Comparison of ENCODE assay signal across 8 mouse cellular contexts in genomic region chr11:115164341-115164975, GRCm38 (mm10). TPM values are rescaled to one million over a fixed set of nuclear protein-coding genes. Genes with fewer than 3 reads are reported as not detected.
A peak's percentile ranks its signal among the peaks of the same experiment; 100 is the strongest.
DNase-seq lines count a peak whose midpoint lies in the region; ATAC-seq and TF ChIP-seq lines count a peak whose summit lies in the region.

No protein-coding gene starts in this region.

- H3K9ac ChIP-seq in embryonic facial prominence, embryonic 11.5 days (replicated peaks; ENCODE audit: low read length): no peak overlapping the region; the same call in none of the 2 replicates
- H3K9ac ChIP-seq in midbrain, embryonic 12.5 days (replicated peaks): peak overlapping the region; percentile 56

- no peaks in the 10 kb centered on the region for H3K9me3 ChIP-seq in embryonic facial prominence, embryonic 11.5 days (replicated peaks; ENCODE audit: control insufficient read depth, low read length)
- no peaks in the 10 kb centered on the region for H3K9me3 ChIP-seq in midbrain, embryonic 12.5 days

- no peak overlapping the region for H3K27ac ChIP-seq in embryonic facial prominence, embryonic 11.5 days (replicated peaks; ENCODE audit: low read depth, low read length)
- peak overlapping the region; percentile 81 for H3K27ac ChIP-seq in kidney, adult 2 months (ENCODE audit: insufficient read depth, low read depth, low read length)
- H3K27ac ChIP-seq in midbrain, embryonic 12.5 days (replicated peaks): no peak overlapping the region

- no peak for ATAC-seq in embryonic facial prominence, embryonic 11.5 days (replicated peaks; ENCODE audit: insufficient number of reproducible peaks, low FRiP score, low TSS enrichment, low read depth)
- no peak for ATAC-seq in midbrain, embryonic 12.5 days (ENCODE audit: low FRiP score, low read depth)
- no peak for ATAC-seq in granulocyte monocyte progenitor cell, adult 5-6 weeks (replicated peaks; ENCODE audit: poor library complexity, severe bottlenecking)

- no peaks in the 10 kb centered on the region for H3K36me3 ChIP-seq in embryonic facial prominence, embryonic 11.5 days (replicated peaks; ENCODE audit: control insufficient read depth, insufficient read depth, low read depth, low read length)
- H3K36me3 ChIP-seq in kidney, adult 2 months (ENCODE audit: control insufficient read depth, insufficient read depth, low read length): no peaks in the 10 kb centered on the region
- no peaks in the 10 kb centered on the region for H3K36me3 ChIP-seq in midbrain, embryonic 12.5 days

- H3K4me1 ChIP-seq in embryonic facial prominence, embryonic 11.5 days (ENCODE audit: control insufficient read depth, insufficient read depth, low read length): no peaks in the 10 kb centered on the region
- peaks cover 25% of the 10 kb centered on the region for H3K4me1 ChIP-seq in kidney, adult 2 months (ENCODE audit: control insufficient read depth, insufficient read depth, low read length)
- peaks cover 32% of the 10 kb centered on the region for H3K4me1 ChIP-seq in midbrain, embryonic 12.5 days

- peak overlapping the region; percentile 48 for H3K4me3 ChIP-seq in embryonic facial prominence, embryonic 11.5 days (ENCODE audit: low read depth, low read length)
- H3K4me3 ChIP-seq in kidney, adult 2 months (ENCODE audit: insufficient read depth, low read depth, low read length): peak overlapping the region; percentile 87
- H3K4me3 ChIP-seq in midbrain, embryonic 12.5 days: peak overlapping the region; percentile 61

- DNase-seq in retina, embryonic 14.5 days (ENCODE audit: low spot score): peak; percentile 17
- no peak for DNase-seq in retina, postnatal 1 day
- DNase-seq in embryonic facial prominence, embryonic 11.5 days (ENCODE audit: low spot score): no peak
- DNase-seq in kidney, adult 2 months: peak; percentile 79
- DNase-seq in spleen, postnatal 10 days (ENCODE audit: low spot score in 2 of 2): no peak
- DNase-seq in B cell, adult 2 months: no peak

- TF ChIP-seq CTCF in kidney, adult 2 months (conservative IDR thresholded peaks at IDR 0.05; ENCODE audit: insufficient read depth, insufficient read length, low read depth, low read length): no peak

- no peak for TF ChIP-seq POLR2A in kidney, adult 2 months (IDR thresholded peaks at IDR 0.05; ENCODE audit: low read depth, low read length)

- H3K4me2 ChIP-seq in embryonic facial prominence, embryonic 11.5 days (ENCODE audit: low read depth, low read length): peak overlapping the region; percentile 70
- H3K4me2 ChIP-seq in midbrain, embryonic 12.5 days (replicated peaks): peak overlapping the region; percentile 91

- peaks cover 26% of the 10 kb centered on the region for H3K27me3 ChIP-seq in embryonic facial prominence, embryonic 11.5 days (ENCODE audit: control insufficient read depth, insufficient read depth, low read length)
- H3K27me3 ChIP-seq in kidney, adult 2 months (replicated peaks; ENCODE audit: control insufficient read depth, insufficient read depth, low read length): no peaks in the 10 kb centered on the region
- H3K27me3 ChIP-seq in midbrain, embryonic 12.5 days: peaks cover 65% of the 10 kb centered on the region

- WGBS in embryonic facial prominence, embryonic 11.5 days: 0% methylated on average over 14 of the region's 14 CpGs
- WGBS in kidney, adult 2 months: under 1% methylated on average over 14 of the region's 14 CpGs
- WGBS in midbrain, embryonic 12.5 days: 0% methylated on average over 14 of the region's 14 CpGs

RNA-seq across cellular contexts. Expression of gene Slc9a3r1, which starts 1.3 kb away (rescaled TPM):
- 31.3 and 36.0 TPM in 2 replicates for polyA plus RNA-seq in embryonic facial prominence, embryonic 11.5 days (2014; fragmentation: Nextera tagmentation; extraction: Ambion mirVana)
- 229 and 239 TPM in 2 replicates for polyA plus RNA-seq in kidney, adult 2 months (2012; rRNA removed)
- 34.3 and 34.6 TPM in 2 replicates for polyA plus RNA-seq in midbrain, embryonic 12.5 days (2016; fragmentation: Nextera tagmentation; extraction: Ambion mirVana)
- total RNA-seq in granulocyte monocyte progenitor cell, adult 5-6 weeks (2014; fragmentation: Nextera tagmentation): 37.4 and 55.9 TPM in 2 replicates
- 48.2 and 50.3 TPM in 2 replicates for total RNA-seq in granulocyte monocyte progenitor cell, adult 5-6 weeks (2017)

RNA-seq across cellular contexts. Expression of gene Tmem104, which starts 22.8 kb away (rescaled TPM):
- 6.9 and 7.7 TPM in 2 replicates for polyA plus RNA-seq in embryonic facial prominence, embryonic 11.5 days (2014; fragmentation: Nextera tagmentation; extraction: Ambion mirVana)
- polyA plus RNA-seq in kidney, adult 2 months (2012; rRNA removed): 13.0 and 14.8 TPM in 2 replicates
- 7.9 and 9.2 TPM in 2 replicates for polyA plus RNA-seq in midbrain, embryonic 12.5 days (2016; fragmentation: Nextera tagmentation; extraction: Ambion mirVana)
- 11.5 and 12.8 TPM in 2 replicates for total RNA-seq in granulocyte monocyte progenitor cell, adult 5-6 weeks (2014; fragmentation: Nextera tagmentation)
- 2.4 and 3.6 TPM in 2 replicates for total RNA-seq in granulocyte monocyte progenitor cell, adult 5-6 weeks (2017)

RNA-seq across cellular contexts. Expression of gene Nat9, which starts 23.2 kb away (rescaled TPM):
- 15.5 and 19.5 TPM in 2 replicates for polyA plus RNA-seq in embryonic facial prominence, embryonic 11.5 days (2014; fragmentation: Nextera tagmentation; extraction: Ambion mirVana)
- 32.4 and 35.3 TPM in 2 replicates for polyA plus RNA-seq in kidney, adult 2 months (2012; rRNA removed)
- 18.5 and 19.2 TPM in 2 replicates for polyA plus RNA-seq in midbrain, embryonic 12.5 days (2016; fragmentation: Nextera tagmentation; extraction: Ambion mirVana)
- 27.1 and 27.5 TPM in 2 replicates for total RNA-seq in granulocyte monocyte progenitor cell, adult 5-6 weeks (2014; fragmentation: Nextera tagmentation)
- 21.3 and 28.0 TPM in 2 replicates for total RNA-seq in granulocyte monocyte progenitor cell, adult 5-6 weeks (2017)

RNA-seq across cellular contexts. Expression of gene Cd300lf, which starts 30.7 kb away (rescaled TPM):
- not detected in 2 replicates for polyA plus RNA-seq in embryonic facial prominence, embryonic 11.5 days (2014; fragmentation: Nextera tagmentation; extraction: Ambion mirVana)
- 0.29 and 1.2 TPM in 2 replicates for polyA plus RNA-seq in kidney, adult 2 months (2012; rRNA removed)
- polyA plus RNA-seq in midbrain, embryonic 12.5 days (2016; fragmentation: Nextera tagmentation; extraction: Ambion mirVana): 0.15 and 0.24 TPM in 2 replicates
- total RNA-seq in granulocyte monocyte progenitor cell, adult 5-6 weeks (2014; fragmentation: Nextera tagmentation): not detected in 2 replicates
- 0.46 and 2.8 TPM in 2 replicates for total RNA-seq in granulocyte monocyte progenitor cell, adult 5-6 weeks (2017)

Comparison
In these comparisons a context has a peak if more than half of its experiments do, and no peak if none do; other contexts are left out.
1. DNase-seq: peak in retina, embryonic 14.5 days (single experiment) and kidney, adult 2 months (single experiment); none in retina, postnatal 1 day (single experiment), embryonic facial prominence, embryonic 11.5 days (single experiment), spleen, postnatal 10 days (0 of 2) and B cell, adult 2 months (0 of 2).
2. Peak in every context shown above with its lines, with median percentiles within 50 percentile points of each other: H3K4me3 ChIP-seq.